Mouse (Mus musculus) erythroblast, adult 5-6 weeks (primary cell): ENCODE measurements around the gene Hivep3. TPM values are rescaled to one million over a fixed set of nuclear protein-coding genes. Genes with fewer than 3 reads are reported as not detected.

Source experiments
- ATAC-seq: replicated peaks from 2 replicates; pipeline ENCODE4 v1.8.0; 2016; ENCODE audit warnings: moderate number of reproducible peaks, mild to moderate bottlenecking, moderate TSS enrichment, inconsistent platforms; ENCODE audit not compliant: poor library complexity, low FRiP score, severe bottlenecking
- total RNA-seq, 2 experiments: library from RNA; stranded (forward) in 1 of 2; stranded (reverse) in 1 of 2; fragments of 150-400 nt in 1 of 2; fragments of 200-764, 138-1000 nt in 1 of 2; gene quantifications; 2 replicates each; pipeline versions ENCODE4 v1.2.3 to v1.2.4; 2015 to 2017; ENCODE audit warnings: low replicate concordance in 2 of 2

Hivep3 gene
- total RNA-seq, 2 experiments from 2014 or later = under 0.01 to 0.51 TPM

GRCm38 (mm10) chr4:120037007-120037406 lies 303.4 kb downstream of the Hivep3 start:
- no peak for ATAC-seq

GRCm38 (mm10) chr4:120041520-120041919 lies 307.9 kb downstream of the Hivep3 start:
- ATAC-seq = no peak

GRCm38 (mm10) chr4:120042480-120042879 lies 308.9 kb downstream of the Hivep3 start:
- ATAC-seq = no peak

GRCm38 (mm10) chr4:120044612-120045011 lies 311.0 kb downstream of the Hivep3 start:
- ATAC-seq = no peak

GRCm38 (mm10) chr4:120045131-120045537 lies 311.6 kb downstream of the Hivep3 start:
- no peak for ATAC-seq

GRCm38 (mm10) chr4:120045871-120046270 lies 312.3 kb downstream of the Hivep3 start:
- ATAC-seq = no peak

- ATAC-seq = no peak
Observed at GRCm38 (mm10) chr4:120047060-120047459, 313.5 kb downstream of the Hivep3 start.

GRCm38 (mm10) chr4:120048274-120048673 lies 314.7 kb downstream of the Hivep3 start:
- ATAC-seq = no peak

- ATAC-seq = no peak
Observed at GRCm38 (mm10) chr4:120049857-120050256, 316.3 kb downstream of the Hivep3 start.

- ATAC-seq = no peak
Observed at GRCm38 (mm10) chr4:120052481-120052880, 318.9 kb downstream of the Hivep3 start.

- ATAC-seq = no peak
Observed at GRCm38 (mm10) chr4:120053026-120054005, 319.7 kb downstream of the Hivep3 start.

- no peak for ATAC-seq
Observed at GRCm38 (mm10) chr4:120054145-120054544, 320.6 kb downstream of the Hivep3 start.

GRCm38 (mm10) chr4:120056451-120056850 lies 322.9 kb downstream of the Hivep3 start:
- ATAC-seq = no peak

GRCm38 (mm10) chr4:120057529-120057928 lies 323.9 kb downstream of the Hivep3 start:
- no peak for ATAC-seq

GRCm38 (mm10) chr4:120058157-120058556 lies 324.6 kb downstream of the Hivep3 start:
- no peak for ATAC-seq

GRCm38 (mm10) chr4:120058794-120059193 lies 325.2 kb downstream of the Hivep3 start:
- no peak for ATAC-seq

- ATAC-seq = no peak
Observed at GRCm38 (mm10) chr4:120061727-120062126, 328.1 kb downstream of the Hivep3 start.

GRCm38 (mm10) chr4:120062198-120062597 lies 328.6 kb downstream of the Hivep3 start:
- no peak for ATAC-seq

- ATAC-seq = no peak
Observed at GRCm38 (mm10) chr4:120062754-120063153, 329.2 kb downstream of the Hivep3 start.

- ATAC-seq = no peak
Observed at GRCm38 (mm10) chr4:120063353-120064124, 330.0 kb downstream of the Hivep3 start.

- ATAC-seq = no peak
Observed at GRCm38 (mm10) chr4:120064696-120065095, 331.1 kb downstream of the Hivep3 start, which contains the start of gene AL607142.1. Gene AL607142.1 (plus strand): TSS chr4:120064996.
